Mouse (Mus musculus): Measurements from ENCODE around the gene Sprr1a.
"Not testable (repeated sequence)": the region's sequence is repeated elsewhere in the genome, so short reads cannot be mapped to it uniquely, and the experiment has no call there.

The Sprr1a gene

DNA sequence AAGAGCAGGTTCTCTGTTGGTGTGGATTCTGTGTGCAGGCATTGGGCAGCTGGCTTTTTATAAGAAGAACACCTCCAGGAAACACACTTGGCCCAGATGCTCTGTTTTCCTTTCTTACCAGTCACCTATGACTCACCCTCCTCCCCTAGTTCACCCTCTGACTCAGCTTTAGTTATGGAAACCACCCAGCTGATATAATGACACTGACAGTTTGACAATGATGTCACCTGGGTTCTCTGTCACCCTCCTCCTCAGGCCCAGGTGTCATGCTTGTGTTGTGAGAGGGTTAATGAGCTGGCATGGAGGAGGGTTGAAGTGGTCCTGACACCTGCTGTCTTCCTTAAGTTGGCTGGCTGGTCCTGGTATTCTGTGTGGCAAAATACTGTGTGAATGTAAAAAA is at the start of gene Sprr1a:
Gene Sprr1a, minus strand, starts transcription at position 33 of the 400 bp plus-strand sequence.
- no peak for DNase-seq (ENCODE audit: low spot score in 2 of 2)

DNA sequence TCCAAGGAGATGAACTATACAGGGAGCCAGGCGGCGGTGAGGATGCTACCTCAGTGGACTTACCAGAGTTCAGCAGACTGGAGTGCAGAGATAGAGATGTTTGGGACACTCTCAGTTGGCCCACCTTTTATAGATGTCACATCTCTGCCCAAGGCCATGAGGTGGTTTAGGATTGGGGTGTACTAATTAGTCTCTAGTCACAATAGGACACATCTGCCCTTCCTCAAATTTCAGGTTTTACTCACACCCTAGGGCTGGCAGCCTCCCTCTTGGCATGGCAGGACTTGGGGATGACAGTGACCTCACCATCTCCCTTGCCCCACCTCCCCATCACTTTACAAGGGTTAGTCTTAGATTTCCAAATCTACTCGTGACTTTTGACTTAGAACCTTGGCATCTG is 48.7 kb upstream of the Sprr1a start, which contains the start of gene 2310046K23Rik:
Gene 2310046K23Rik, minus strand, starts transcription at position 101 of the 400 bp plus-strand sequence.
- peak in 1 of 2 experiments; percentile 40 for DNase-seq (ENCODE audit: low spot score in 2 of 2)

DNA sequence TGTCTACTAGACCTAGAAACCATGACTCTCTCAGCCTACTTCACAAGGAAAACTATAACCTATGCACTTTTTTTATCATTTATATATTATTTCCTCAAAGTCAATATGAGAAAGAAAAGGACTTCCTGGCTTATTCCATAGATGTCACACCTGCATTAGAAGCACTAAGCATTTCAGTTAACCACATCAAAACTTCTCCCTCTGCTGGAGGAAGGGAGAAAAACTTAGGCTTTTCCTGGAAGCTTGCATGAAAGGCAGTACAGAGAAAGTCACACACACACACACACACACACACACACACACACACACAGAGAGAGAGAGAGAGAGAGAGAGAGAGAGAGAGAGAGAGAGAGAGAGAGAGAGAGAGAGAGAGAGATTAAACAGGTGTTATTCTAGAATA is 26.6 kb upstream of the Sprr1a start:
- DNase-seq (ENCODE audit: low spot score in 2 of 2) = no peak

DNA sequence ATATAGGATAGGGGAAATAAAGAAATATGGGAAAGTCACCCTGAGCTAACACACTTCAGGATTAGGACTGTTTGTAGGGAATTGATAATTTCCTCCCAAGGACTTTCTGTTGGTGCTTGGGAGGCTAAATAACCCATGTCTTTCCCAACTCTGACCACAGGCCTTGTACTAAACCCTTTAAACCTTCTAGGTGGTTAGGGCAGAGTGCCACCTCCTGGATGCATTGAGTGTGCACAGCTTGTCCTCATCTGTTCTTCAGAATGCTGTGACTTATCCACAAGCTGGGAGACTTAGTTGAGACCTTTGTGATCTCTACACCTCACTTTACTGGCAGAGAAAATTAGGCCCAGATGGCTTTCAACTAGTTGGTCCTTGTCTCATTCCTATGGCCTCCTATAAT is 25.1 kb upstream of the Sprr1a start:
- DNase-seq (ENCODE audit: low spot score in 2 of 2) = no peak

DNA sequence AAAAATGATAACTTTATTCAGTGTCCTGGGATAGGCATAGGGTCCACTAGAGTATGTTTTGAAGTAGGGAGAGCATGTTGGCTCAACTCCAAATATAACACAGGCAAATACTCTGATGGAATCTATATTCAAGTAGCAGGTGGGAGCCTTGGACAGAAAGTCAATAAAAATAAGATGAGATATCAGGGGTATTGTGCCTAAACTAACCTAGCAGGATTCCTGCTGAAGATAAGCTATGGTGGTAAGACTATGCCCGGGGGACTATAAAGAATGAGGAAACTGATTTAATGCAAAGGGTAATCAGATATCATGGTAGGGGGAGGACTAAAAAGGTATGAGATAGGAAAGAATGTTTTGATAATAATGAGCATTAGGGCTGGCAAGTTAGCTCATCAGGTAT is 22.5 kb upstream of the Sprr1a start:
- DNase-seq (ENCODE audit: low spot score in 2 of 2) = no peak

DNA sequence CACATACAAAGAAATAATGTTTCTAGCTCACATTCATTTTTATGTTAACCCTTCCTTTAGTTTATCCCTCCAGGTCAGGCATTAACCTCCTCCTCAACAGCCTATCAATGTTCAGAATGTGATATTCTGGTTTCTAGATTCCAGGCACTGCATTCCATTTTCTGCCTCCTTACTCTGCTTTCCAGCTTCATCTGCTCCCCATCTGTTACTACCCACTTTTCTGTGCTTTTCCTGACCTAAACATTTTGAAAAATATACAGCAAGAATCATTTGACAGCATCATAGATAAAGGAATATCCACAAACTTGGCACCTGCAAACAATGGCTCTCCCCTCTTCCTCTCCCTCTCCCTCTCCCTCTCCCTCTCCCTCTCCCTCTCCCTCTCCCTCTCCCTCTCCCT is 17.8 kb upstream of the Sprr1a start:
- no peak for DNase-seq (ENCODE audit: low spot score in 2 of 2)

DNA sequence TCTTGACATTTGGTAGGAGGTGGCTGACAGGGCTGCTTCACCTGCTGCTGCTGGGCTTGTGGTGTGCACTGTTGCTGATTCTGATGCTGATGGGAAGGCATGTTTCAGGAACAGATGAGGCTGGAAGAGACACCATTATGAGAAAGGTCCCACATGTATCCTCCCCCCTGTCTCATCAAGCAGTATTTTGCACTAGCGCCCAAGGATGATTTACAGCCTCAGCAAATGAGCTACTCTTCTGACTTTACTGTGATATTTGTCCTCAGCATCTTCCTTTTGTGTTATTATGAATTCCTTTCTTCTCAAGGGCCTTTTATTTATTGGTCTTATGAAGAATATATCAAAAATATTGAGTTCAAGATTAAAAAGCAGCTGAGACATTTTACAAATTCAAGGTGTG is 14.7 kb upstream of the Sprr1a start, which contains the start of gene Sprr4:
Gene Sprr4, minus strand, starts transcription at position 101 of the 400 bp plus-strand sequence.
- no peak for DNase-seq (ENCODE audit: low spot score in 2 of 2)

DNA sequence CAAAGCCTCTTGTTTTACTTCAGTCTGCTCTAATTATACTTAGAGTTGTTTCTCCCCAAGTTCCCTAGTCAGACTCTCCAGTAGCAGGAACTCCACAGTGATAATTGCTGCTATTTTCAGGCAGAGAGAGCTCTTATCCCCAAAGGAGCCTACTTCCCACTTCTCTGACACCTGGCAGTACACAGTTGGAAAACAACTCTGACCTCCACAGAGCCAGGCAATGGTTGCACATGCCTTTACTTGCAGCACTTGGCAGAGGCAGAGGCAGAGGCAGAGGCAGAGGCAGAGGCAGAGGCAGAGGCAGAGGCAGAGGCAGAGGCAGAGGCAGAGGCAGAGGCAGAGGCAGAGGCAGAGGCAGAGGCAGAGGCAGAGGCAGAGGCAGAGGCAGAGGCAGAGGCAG is 4.6 kb upstream of the Sprr1a start:
- DNase-seq (ENCODE audit: low spot score in 2 of 2) = not testable (repeated sequence)

DNA sequence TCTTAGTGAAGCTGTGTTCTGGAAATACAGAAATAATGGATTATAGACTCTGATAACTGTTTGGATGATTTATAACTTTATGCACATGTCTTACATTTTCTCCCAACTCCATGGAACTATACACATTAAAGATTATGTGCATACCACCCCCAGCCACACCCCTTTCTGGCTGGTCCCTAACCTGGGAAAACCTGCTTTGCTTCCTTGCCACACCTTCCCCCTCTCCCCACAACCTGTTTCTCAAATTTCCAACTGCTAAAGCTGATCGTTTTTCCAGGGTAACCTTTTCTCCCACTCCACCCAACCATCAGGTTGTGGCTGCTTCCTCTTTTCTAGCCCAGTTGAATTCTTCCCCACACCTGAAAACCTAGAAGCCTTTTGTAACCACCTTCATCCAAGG is 612 bp upstream of the Sprr1a start:
- DNase-seq (ENCODE audit: low spot score in 2 of 2) = no peak

DNA sequence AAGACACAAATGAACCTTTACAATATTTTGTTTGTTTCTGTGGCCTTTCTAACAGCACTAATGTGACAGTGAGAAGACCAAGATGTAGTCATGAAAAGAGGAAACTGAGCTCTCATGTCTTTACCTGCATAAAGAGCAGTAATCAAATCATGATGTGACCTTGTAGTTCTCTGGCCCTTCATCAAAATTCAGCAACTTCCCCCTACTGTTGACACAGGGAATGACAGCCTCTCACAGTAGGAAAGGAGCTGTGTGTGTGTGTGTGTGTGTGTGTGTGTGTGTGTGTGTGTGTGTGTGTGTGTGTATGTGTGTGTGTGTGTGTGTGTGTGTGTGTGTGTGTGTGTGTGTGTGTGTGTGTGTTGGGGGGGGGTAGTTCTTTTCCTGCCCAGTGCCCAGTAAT is 4.4 kb downstream of the Sprr1a start:
- DNase-seq (ENCODE audit: low spot score in 2 of 2) = not testable (repeated sequence)

DNA sequence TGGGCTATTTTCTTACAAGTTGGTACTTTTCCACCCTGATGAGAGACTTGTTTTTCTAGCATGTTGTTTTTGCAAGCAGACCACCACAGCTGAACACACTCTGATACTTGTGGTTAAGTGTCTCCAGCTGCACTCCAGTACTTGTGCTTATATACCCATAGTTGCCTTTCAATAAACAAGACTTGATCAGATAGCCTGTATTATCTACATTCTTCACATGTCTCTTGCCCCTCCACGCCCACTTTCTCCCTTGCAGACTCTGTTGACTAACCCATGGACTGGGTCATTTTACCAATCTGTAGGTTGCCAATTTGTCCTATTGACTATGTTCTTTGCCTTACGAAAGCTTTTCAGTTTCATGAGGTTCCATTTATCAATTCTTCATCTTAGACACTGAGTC is 15.6 kb downstream of the Sprr1a start:
- no peak for DNase-seq (ENCODE audit: low spot score in 2 of 2)

DNA sequence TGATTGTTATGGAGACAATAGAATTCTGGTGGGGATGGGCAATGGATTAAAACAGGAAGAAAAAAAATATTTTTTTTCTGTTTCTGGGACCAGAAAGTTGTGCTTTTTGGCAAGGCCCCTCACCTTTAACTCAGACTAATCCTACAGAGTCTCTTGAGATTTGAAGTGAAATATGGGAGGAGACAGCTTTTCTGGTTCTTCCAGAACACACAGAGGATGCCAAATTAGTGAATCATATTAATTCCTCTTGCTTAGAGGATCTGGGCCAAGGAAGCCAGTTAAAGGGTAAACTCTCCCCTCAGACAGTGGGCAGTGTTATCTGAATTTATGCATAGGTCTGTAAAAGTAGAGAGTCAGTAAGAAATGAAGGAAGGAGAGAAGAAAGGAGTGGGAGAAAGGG is 18.3 kb downstream of the Sprr1a start:
- DNase-seq (ENCODE audit: low spot score in 2 of 2) = no peak

DNA sequence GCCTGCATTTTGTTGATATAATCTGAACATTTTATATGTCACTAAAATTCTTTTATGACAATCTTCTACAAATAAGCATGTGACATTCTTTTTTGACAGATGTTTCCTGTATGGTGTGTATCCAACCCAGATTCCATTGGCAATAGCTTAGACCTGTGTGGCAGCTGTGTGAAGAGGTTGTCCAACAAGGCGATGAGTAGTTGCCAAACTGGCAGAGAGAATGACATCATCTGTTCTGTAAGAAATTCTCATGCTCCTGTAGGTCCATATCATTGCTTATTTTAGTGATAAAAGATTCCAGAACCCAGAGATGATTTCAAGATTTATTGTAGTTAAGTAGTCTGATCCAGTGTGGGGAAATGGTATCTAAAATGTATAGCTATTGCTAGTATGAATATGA is 19.1 kb downstream of the Sprr1a start:
- no peak for DNase-seq (ENCODE audit: low spot score in 2 of 2)

DNA sequence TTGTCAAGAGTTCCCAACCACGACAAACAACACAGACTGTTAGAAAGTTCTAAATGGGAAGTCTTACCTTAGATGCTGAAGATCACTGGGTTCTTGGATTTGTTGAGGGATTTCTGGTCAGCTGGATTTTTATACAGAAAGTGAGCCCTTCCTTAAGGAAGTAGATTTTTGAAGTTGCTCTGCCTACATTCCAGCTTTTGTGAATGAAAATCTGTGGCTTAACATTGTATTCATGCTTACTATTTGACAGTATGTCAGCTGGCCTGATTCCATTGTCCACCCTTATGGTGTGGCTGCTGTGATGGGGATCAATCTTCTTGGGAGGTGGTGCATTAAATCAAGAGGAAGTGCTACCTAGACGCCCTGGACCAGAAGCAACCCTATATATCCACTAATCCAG is 27.1 kb downstream of the Sprr1a start, which contains the start of gene Sprr3:
Gene Sprr3, minus strand, starts transcription at position 101 of the 400 bp plus-strand sequence.
- no peak for DNase-seq (ENCODE audit: low spot score in 2 of 2)

DNA sequence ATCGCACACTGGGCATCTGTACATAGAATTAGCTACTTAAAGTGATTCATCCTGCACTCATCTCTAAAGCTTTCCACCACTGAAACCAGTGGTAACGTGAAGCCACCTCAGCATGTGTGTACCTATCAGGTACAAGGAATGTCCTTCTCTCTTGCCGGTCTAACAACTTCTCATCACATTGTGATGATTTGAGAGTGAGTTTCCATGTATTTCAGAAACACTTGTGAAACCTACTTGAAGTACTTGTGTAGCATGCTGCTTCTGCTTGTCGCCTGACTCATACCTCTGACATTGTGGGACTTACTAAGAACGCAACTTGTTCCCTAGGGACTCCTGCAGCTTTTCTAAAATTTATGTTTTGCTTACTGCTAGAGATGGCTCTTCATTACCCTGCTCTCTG is 30.5 kb downstream of the Sprr1a start:
- no peak for DNase-seq (ENCODE audit: low spot score in 2 of 2)

DNA sequence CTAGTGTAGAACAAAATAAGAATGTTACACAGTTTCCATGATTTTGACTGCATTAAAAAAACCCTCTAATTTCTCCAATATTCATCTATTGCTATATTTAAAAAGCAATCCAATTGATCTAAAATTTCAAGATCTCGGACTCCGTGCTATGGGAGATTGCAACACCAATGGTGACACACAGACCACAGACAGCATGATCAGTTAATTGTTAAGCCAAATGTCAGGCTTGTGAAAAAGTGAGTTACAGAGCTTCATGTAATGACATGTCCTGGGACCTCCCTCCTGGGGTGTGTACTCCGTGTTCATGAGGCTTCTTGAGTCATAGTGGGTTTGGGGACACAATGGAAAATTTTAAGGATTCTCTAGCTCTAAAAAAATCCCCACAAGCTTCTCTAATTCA is 45.5 kb downstream of the Sprr1a start:
- DNase-seq (ENCODE audit: low spot score in 2 of 2) = no peak

DNA sequence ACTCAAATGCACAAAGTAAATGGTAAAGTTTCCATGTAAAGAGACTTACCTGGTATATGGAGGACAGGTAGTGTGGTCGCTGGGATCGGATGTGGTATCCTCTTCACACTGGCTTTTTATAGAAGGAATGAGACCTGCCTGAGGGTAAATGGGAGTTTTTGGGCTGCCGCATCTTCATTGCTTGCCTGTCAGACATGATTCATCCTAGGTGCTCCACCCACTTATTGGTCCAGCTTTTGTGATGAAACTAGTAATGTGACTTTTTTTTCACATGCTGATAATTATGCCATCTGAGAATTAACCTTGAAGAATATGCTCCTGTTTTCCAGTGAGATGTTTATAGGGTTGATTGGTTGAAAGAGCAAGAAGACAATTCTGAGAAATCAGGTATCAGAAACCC is 47.0 kb downstream of the Sprr1a start, which contains the start of gene Sprr1b:
Gene Sprr1b, minus strand, starts transcription at position 101 of the 400 bp plus-strand sequence.
- DNase-seq (ENCODE audit: low spot score in 2 of 2) = no peak

Measured in spleen, postnatal 4 days (tissue).